Mouse (Mus musculus): ENCODE results near the gene Gm17660.

The Gm17660 gene

DNA sequence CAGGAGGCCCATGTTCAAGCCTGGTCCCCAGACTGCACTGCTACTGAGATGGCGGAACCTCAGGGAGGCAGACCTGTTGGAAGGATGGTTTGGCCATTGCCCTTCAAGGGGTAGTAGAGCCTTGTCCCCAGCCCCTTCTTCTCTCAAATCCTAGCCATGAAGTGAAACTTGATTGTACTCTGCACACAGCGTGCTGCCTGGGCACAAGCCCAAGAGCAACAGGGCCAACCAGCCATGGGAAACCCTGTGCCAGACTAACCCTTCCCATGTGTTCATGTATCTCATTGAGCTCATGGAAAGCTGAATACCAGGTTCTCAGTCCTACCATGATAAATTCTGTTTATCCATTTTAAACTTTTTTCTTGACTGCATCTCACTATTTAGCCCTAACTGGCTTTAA lies 34.5 kb downstream of the Gm17660 start:
- WGBS = 75% methylated on average over 2 of the region's 2 CpGs

DNA sequence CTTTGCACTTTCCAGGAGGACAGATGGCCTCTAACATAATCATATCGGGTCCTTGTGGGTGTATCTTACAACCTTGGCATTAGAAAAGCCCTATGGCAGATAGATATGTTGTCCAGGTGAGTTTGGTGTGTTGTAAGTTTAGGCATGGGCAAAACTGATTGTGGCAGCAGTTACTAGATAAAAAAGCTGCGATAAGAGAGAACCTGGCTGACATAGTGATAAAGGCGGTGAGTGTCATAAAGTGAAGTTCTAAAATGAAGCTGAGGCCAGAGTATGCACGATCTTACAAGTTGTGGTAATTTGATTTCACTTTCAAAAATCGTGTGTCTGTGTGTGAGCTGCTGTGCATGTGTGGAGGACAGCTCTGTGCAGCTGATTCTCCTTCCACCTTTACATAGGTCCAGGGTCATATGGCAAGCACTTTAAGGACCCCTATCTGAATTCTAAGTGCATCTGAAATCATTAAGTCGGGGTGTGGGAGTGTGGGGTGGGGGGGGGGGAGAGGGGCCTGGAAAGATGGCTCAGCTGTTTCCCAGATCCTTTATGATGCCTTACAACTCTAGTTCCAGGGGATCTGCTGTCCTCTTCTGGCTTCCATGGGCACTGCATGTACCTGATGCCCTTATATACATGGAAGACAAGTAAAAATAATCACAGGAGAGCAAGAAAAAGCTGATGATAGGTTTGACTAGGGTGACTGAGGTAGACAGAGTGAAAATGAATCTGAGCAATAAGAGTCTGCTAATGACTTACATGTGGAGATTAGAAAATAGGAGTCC lies 38.1 kb downstream of the Gm17660 start:
- WGBS = 71% methylated on average over 6 of the region's 6 CpGs

DNA sequence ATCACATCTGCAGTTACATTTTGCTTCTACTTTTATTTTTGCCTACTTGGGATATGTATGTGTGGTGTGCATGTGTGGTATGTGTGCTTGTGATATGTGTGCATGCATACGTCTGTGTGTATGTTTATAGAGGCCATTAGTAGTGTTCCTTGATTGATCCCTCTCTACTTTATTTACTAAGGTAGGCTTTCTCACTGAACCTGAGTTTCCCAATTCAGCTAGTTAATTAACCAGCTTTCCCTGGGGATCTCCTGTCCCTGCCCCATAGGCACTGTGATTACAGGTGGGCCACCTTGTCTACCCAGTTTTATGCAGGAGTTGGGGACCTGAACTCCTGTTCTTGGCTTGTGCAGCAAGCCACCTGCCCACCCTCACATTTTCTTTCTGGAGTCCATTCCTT lies 40.7 kb downstream of the Gm17660 start:
- 97% methylated on average over 1 of the region's 1 CpGs for WGBS

DNA sequence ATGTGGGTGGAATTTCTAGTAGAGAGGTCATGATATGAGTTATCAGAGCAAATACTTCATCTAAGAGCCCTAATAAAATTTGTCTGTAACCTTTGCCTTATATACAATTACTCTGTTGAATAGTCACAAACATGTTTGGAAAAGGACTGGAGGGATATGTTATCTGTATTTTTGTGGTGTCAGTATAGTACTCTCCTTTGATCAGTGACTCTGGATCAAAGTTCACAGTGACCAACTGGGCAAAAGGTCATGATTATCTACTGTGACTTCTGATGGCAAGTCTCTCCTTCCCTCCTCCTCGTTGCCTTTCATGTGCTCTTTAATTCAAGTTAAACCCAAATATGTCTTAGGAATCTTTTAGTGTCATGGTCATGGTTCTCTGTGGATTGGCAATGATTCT lies 41.6 kb downstream of the Gm17660 start:
- WGBS = 62% methylated on average over 1 of the region's 1 CpGs

DNA sequence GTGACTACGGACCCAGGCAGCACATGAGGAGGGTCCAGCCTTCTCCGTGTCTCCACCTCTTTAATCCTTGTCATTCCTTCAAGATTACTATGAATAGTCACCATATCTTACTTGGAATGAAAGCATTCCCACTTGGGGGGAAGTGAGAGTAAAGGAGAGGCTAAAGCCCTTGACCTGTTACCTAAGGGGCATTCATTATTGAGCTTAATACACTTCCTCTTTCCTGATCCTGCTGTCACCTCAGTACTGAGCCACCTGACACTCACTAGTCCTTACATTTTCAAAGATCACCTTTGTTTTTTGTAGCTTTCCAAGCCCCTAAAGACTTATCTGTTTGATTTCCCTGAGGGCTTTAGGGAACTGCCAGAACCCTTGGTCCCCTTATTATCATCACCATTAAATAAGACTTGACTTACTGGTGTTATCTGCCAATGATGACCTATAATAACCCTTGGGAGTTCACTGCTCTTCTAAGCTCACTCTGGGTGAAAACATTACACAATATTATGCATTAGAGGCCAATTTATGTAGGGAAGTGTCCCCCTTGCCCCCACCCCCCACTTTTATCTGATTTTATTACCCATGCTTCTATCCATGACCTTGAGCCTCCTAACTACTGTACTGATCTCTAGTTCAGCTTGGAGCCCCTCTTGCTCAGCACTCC lies 44.8 kb downstream of the Gm17660 start:
- WGBS = 83% methylated on average over 2 of the region's 2 CpGs

DNA sequence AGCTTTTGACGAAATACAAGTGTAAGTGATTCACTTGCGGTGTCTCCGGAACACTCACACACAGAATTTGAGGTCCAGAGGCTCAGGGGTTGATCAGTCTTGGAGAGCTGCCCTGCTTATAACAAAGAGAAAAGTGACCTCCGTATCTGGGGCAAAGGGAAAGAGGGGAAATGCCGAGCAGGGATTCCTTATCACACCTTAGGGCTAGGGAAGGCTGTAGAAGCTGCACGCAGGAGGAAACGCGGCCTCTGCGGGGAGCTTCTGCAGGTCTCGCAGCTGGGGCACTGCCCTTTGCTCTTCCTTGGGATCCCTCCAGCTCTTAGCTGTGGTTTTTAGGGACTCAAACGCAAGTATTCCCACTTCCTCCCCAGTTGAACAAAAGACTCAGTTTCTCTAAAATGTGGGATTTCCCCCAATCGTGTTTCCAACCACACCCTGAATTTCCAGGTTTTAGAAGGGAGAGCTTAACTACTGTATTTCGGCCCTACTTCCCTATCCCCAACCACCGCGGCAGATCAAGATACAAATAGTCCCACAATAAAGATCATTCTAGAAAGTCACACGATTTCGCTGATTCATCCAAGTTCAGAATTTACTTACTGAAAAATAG lies 52.1 kb downstream of the Gm17660 start:
- 74% methylated on average over 17 of the region's 17 CpGs for WGBS

DNA sequence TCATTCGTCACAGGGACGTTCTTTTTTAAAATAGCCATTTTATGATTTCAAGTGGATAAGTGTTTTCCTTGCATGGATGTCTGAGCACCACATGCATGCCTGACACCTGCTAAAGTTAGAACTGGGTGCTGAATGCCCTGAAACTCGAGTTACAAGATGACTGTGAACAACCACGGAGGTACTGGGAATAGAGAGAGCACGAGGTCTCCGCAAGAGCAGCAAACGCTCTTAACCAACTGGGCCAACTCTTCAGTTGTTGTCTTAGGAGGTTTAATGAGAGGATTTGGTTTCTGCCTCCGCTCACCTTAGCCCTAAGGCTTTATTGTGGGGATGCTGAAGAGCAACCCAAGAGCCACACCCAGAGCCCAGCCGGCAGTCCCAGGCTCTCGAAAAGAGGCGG lies 52.6 kb downstream of the Gm17660 start:
- WGBS = 68% methylated on average over 11 of the region's 11 CpGs

DNA sequence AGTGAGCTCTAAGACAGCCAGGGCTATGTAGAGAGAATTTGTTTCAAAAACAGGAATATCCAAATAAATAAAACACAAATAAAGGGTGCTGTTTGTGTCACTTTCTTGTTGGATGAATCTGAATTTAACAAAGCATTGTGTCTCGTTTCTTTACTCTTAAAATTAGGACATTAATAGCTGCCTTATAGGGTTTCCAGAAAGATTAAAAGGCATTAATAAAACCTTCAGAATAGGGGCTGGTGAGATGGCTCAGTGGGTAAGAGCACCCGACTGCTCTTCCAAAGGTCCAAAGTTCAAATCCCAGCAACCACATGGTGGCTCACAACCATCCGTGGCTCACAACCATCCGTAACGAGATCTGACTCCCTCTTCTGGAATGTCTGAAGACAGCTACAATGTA lies 53.2 kb downstream of the Gm17660 start:
- 72% methylated on average over 5 of the region's 5 CpGs for WGBS

DNA sequence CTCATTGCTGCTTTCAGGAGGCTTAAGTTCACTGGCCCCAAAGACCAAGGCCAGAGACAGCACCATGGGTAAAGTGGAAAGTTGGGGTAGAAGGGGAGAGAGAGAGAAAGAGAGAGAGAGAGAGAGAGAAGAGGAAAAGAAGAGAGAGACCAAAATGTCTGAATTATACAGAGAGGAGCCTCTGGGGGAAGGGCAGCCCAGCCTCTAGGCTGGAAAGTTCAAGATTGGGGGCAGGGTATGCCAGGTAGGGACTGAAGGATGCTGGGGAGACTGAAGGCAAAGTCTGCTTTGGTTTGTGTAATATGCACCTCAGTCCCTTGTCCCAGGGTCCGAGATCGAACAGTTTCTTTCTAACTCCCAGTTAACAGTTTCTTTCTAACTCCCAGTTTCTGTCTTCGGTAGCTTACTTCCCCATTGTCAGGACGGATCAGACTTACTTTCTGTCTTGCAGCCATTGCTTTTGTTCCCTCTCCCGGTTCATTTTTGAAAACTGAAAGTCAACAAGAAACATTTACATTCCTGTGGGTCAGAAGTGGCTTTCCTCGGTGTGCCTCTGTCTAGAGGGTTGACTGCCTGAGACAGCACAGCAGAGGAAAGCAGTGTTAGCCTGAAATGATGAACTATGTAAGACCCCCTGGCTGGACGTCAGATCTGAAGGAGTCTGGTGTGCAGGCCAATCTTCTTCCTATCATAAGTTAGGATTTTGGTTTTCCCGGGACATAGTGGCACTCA lies 54.0 kb downstream of the Gm17660 start:
- 77% methylated on average over 8 of the region's 8 CpGs for WGBS

DNA sequence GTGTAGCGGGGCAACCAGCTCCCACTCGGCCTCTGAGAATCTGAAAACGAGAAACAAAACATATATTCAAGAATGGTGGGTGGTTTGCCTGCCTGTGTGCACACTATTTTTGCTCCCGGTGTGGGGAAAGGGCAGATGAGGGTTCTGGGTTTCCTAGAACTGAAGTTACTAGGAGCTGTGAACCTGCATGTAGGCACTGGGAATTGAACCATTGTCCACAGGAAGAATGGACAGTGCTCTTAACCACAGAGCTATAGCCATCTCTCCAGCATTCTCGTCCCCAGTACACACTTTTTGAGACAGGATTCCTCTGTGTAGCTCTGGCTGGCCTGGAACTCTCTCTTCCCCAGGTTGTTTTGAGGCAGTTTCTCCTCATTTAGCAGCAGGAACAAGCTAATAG lies 54.9 kb downstream of the Gm17660 start:
- 25% methylated on average over 5 of the region's 5 CpGs for WGBS

DNA sequence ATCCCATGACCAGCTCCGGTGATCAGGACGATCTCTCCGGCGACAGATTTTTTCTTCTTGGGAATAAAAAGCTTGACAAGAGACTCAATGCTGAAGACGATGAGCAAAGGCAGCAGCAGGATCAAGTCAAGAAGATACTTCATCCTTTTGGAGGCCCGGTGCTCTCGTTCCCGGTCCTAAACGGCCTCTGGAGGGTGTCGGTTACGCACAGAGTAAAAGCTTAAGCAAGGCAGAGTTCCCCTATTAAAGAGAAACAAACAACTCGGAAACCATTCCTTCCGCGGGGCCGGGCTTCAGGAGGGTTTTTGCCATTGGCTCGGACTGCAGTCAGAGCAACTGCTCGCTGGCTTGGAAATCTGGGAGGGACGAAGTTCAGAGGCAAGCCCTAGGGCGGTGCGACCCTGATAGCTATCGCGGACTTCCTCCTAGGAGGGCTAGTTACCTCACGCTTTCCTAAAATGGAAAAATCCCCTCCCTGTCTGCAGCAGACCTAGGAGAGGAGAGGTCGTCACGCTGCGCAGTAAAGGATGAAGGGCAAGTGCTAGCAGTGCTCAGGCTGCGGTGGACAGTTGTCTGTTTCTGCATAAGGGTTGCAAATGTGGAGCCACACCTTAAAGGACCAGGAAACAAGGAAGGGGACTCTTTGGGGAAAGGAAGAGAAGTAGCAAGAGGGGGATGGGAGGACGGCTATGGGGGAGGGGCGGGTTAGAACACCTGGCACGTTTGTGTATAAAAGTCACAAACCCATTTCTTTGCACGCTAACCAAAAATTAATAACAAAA lies 55.6 kb downstream of the Gm17660 start, which contains the start of gene Hsd17b11:
Hsd17b11 (minus strand) TSS at position 323 of the 782 bp plus-strand sequence.
- under 1% methylated on average over 31 of the region's 31 CpGs for WGBS

All from cerebral cortex, adult 2 months (tissue).